Mouse (Mus musculus) stomach, embryonic 14.5 days (tissue): Measurements from ENCODE around the gene Rsf1. TPM values are rescaled to one million over a fixed set of nuclear protein-coding genes. Genes with fewer than 3 reads are reported as not detected.

ENCODE experiments used
- ATAC-seq: fragments of 200-750 bp; cut with Nextera tagmentation; 2 replicates; pipeline ENCODE4 v1.8.0; 2017; ENCODE audit warnings: low read depth, moderate TSS enrichment; ENCODE audit not compliant: insufficient number of reproducible peaks, insufficient read depth, low FRiP score
- H3K27ac ChIP-seq: fragments of 300-500 bp; sonication (generic); 2 replicates; pipeline ENCODE4 v1.5.1; 2014; ENCODE audit warnings: mild to moderate bottlenecking, low read length, moderate library complexity, mixed read lengths
- H3K27me3 ChIP-seq: fragments of 300-500 bp; sonication (generic); 2 replicates; pipeline ENCODE4 v1.6.1; 2014; ENCODE audit warnings: low read length, control low read depth, mixed read lengths; ENCODE audit not compliant: control insufficient read depth, insufficient read depth
- H3K36me3 ChIP-seq: fragments of 300-500 bp; sonication (generic); 2 replicates; pipeline ENCODE4 v1.6.1; 2014; ENCODE audit warnings: mild to moderate bottlenecking, control low read depth, low read length, moderate library complexity, mixed read lengths; ENCODE audit not compliant: control insufficient read depth, insufficient read depth
- H3K4me1 ChIP-seq: fragments of 300-500 bp; sonication (generic); 2 replicates; pipeline ENCODE4 v1.6.1; 2014; ENCODE audit warnings: low read length, control low read depth, mixed read lengths; ENCODE audit not compliant: control insufficient read depth, insufficient read depth
- H3K4me2 ChIP-seq: fragments of 300-500 bp; sonication (generic); replicated peaks from 2 replicates; pipeline ENCODE4 v1.6.1; 2014; ENCODE audit warnings: low read depth, low read length, control low read depth
- H3K4me3 ChIP-seq: fragments of 300-500 bp; sonication (generic); 2 replicates; pipeline ENCODE4 v1.5.1; 2014; ENCODE audit warnings: low read depth, low read length, control low read depth
- H3K9ac ChIP-seq: fragments of 300-500 bp; sonication (generic); replicated peaks from 2 replicates; pipeline ENCODE4 v1.6.1; 2014; ENCODE audit warnings: low read depth, mild to moderate bottlenecking, control low read depth, low read length, moderate library complexity, mixed read lengths
- H3K9me3 ChIP-seq: fragments of 300-500 bp; sonication (generic); 2 replicates; pipeline ENCODE4 v1.6.1; 2016; ENCODE audit warnings: low read depth, low read length, control low read depth; ENCODE audit not compliant: control insufficient read depth
- WGBS: fragments of 180-500 bp; shearing (Covaris S2); extraction: QIAGEN DNeasy Blood & Tissue Kit; methylation state at CpG from one replicate; pipeline ENCODE4 v1.1.7; 2014; 5-methylcytosine and 5-hydroxymethylcytosine counted together
- polyA plus RNA-seq: library from polyadenylated mRNA; unstranded; fragments of >200 nt; fragmentation: Nextera tagmentation; extraction: Ambion mirVana; gene quantifications from 2 replicates; pipeline ENCODE4 v1.2.1, GENCODE M21; 2014

Rsf1 gene
- polyA plus RNA-seq = 26.8 and 33.3 TPM in 2 replicates

GRCm38 (mm10) chr7:97579067-97579975, at the start of gene Rsf1, which contains the start of gene Aamdc:
TSS of gene Rsf1 (plus strand) at chr7:97579889.
TSS of gene Aamdc (minus strand) at chr7:97579497.
- Histone ChIP-seq H3K4me2 (peak within 1 kb of the TSS; percentile 73), H3K9me3 (no peaks in the 10 kb centered on the region), H3K36me3 (no peaks in the 10 kb centered on the region; the same call in 1 of the 2 replicates), H3K9ac (peak within 1 kb of the TSS; percentile 99), H3K27me3 (no peaks in the 10 kb centered on the region), H3K4me3 (peak within 1 kb of the TSS; percentile 100), H3K4me1 (peaks cover 11% of the 10 kb centered on the region; the same call in 1 of the 2 replicates), H3K27ac (peak within 1 kb of the TSS; percentile 99)
- peak; percentile 95 for ATAC-seq
- WGBS = under 1% methylated on average over 67 of the region's 68 CpGs

- Histone ChIP-seq H3K4me3 (no peak overlapping the region), H3K27ac (no peak overlapping the region), H3K27me3 (no peaks in the 10 kb centered on the region), H3K36me3 (peaks cover 74% of the 10 kb centered on the region), H3K9me3 (no peaks in the 10 kb centered on the region), H3K4me1 (no peaks in the 10 kb centered on the region), H3K4me2 (no peak overlapping the region), H3K9ac (no peak overlapping the region)
- ATAC-seq = no peak
- 91% methylated on average over 5 of the region's 5 CpGs for WGBS
Observed at GRCm38 (mm10) chr7:97535531-97535930, 44.2 kb upstream of the Rsf1 start.

- H3K27me3 ChIP-seq = no peaks in the 10 kb centered on the region
- H3K36me3 ChIP-seq = peaks cover 68% of the 10 kb centered on the region
- ATAC-seq = no peak
- H3K4me2 ChIP-seq = no peak overlapping the region
- no peak overlapping the region for H3K4me3 ChIP-seq
- H3K27ac ChIP-seq = no peak overlapping the region
- no peaks in the 10 kb centered on the region for H3K4me1 ChIP-seq
- H3K9me3 ChIP-seq = no peaks in the 10 kb centered on the region
- no peak overlapping the region for H3K9ac ChIP-seq
- 89% methylated on average over 5 of the region's 5 CpGs for WGBS
Observed at GRCm38 (mm10) chr7:97536571-97536970, 43.1 kb upstream of the Rsf1 start.

- Histone ChIP-seq H3K27ac (no peak overlapping the region), H3K27me3 (no peaks in the 10 kb centered on the region), H3K9ac (no peak overlapping the region), H3K4me3 (no peak overlapping the region), H3K9me3 (no peaks in the 10 kb centered on the region), H3K4me2 (no peak overlapping the region), H3K36me3 (peaks cover 14% of the 10 kb centered on the region), H3K4me1 (no peaks in the 10 kb centered on the region)
- ATAC-seq = no peak
- 70% methylated on average over 2 of the region's 2 CpGs for WGBS
Observed at GRCm38 (mm10) chr7:97546462-97546861, 33.2 kb upstream of the Rsf1 start.

- no peak for ATAC-seq
- 90% methylated on average over 10 of the region's 10 CpGs for WGBS
- Histone ChIP-seq H3K27ac (no peak overlapping the region), H3K36me3 (no peaks in the 10 kb centered on the region), H3K27me3 (no peaks in the 10 kb centered on the region), H3K9ac (no peak overlapping the region), H3K9me3 (no peaks in the 10 kb centered on the region), H3K4me2 (no peak overlapping the region), H3K4me1 (no peaks in the 10 kb centered on the region), H3K4me3 (no peak overlapping the region)
Observed at GRCm38 (mm10) chr7:97549301-97549700, 30.4 kb upstream of the Rsf1 start.

GRCm38 (mm10) chr7:97550673-97551072, 29.0 kb upstream of the Rsf1 start:
- Histone ChIP-seq H3K36me3 (no peaks in the 10 kb centered on the region), H3K4me3 (no peak overlapping the region), H3K9ac (no peak overlapping the region), H3K9me3 (no peaks in the 10 kb centered on the region), H3K4me2 (no peak overlapping the region), H3K27me3 (no peaks in the 10 kb centered on the region), H3K27ac (no peak overlapping the region), H3K4me1 (no peaks in the 10 kb centered on the region)
- ATAC-seq = no peak
- WGBS = 84% methylated on average over 9 of the region's 9 CpGs

- no peak for ATAC-seq
- WGBS = 86% methylated on average over 2 of the region's 2 CpGs
- no peaks in the 10 kb centered on the region for H3K4me1 ChIP-seq
- H3K36me3 ChIP-seq = no peaks in the 10 kb centered on the region
- no peaks in the 10 kb centered on the region for H3K9me3 ChIP-seq
- no peaks in the 10 kb centered on the region for H3K27me3 ChIP-seq
- H3K4me2 ChIP-seq = no peak overlapping the region
- H3K4me3 ChIP-seq = no peak overlapping the region
- H3K27ac ChIP-seq = no peak overlapping the region
- no peak overlapping the region for H3K9ac ChIP-seq
Observed at GRCm38 (mm10) chr7:97563576-97563975, 16.1 kb upstream of the Rsf1 start.

GRCm38 (mm10) chr7:97569372-97569771, 10.3 kb upstream of the Rsf1 start:
- ATAC-seq = no peak
- Histone ChIP-seq H3K4me3 (no peak overlapping the region), H3K9me3 (no peaks in the 10 kb centered on the region), H3K36me3 (no peaks in the 10 kb centered on the region), H3K9ac (no peak overlapping the region), H3K4me2 (no peak overlapping the region), H3K27ac (no peak overlapping the region), H3K27me3 (no peaks in the 10 kb centered on the region), H3K4me1 (no peaks in the 10 kb centered on the region)
- 77% methylated on average over 4 of the region's 4 CpGs for WGBS
